Mouse (Mus musculus) gastrocnemius, adult 2 months (tissue): ENCODE data around the gene Gadd45b. TPM values are rescaled to one million over a fixed set of nuclear protein-coding genes. Genes with fewer than 3 reads are reported as not detected.
A peak's percentile ranks its signal among the peaks of the same experiment; 100 is the strongest.

Source experiments
- DNase-seq: peaks from one replicate; pipeline ENCODE4 v3.0.0; 2022
- H3K27ac ChIP-seq: fragments of 200-600 bp; 2 replicates; pipeline ENCODE4 v1.8.1; 2022; ENCODE audit warnings: mild to moderate bottlenecking
- H3K4me3 ChIP-seq: fragments of 200-600 bp; 2 replicates; pipeline ENCODE4 v1.8.1; 2022; ENCODE audit warnings: mild to moderate bottlenecking, moderate library complexity
- CTCF ChIP-seq: fragments of 200-600 bp; IDR thresholded peaks from 2 replicates; pipeline ENCODE4 v1.8.1; 2022; ENCODE audit warnings: antibody characterized with exemption, mild to moderate bottlenecking, moderate library complexity
- intact Hi-C: fragments of 180-260 bp; cut with DNase I; formaldehyde crosslinking; loops from one replicate; pipeline ENCODE4 v1.15.1; 2025
- total RNA-seq, 2 experiments: library from RNA; stranded (reverse); gene quantifications; 2 replicates each; pipeline ENCODE4 v1.2.3; 2021

Gene Gadd45b
- total RNA-seq, 2 experiments from 2014 or later: 23.6 to 28.4 TPM

- DNase-seq: peak; percentile 69
- H3K4me3 ChIP-seq: no peak overlapping the region
- intact Hi-C loops: loop anchor here (1.0 to 5.0 kb wide), 2 partner anchors 26 to 37 kb away; no protein-coding TSS in a partner anchor
- peak overlapping the region; percentile 74 for H3K27ac ChIP-seq
- peak; percentile 83 for TF ChIP-seq CTCF
Observed at GRCm38 (mm10) chr10:80955536-80955935, 25.7 kb downstream of the Gadd45b start.

GRCm38 (mm10) chr10:80956385-80956784 lies 26.5 kb downstream of the Gadd45b start:
- no peak overlapping the region for H3K4me3 ChIP-seq
- intact Hi-C loops: loop anchor here (5.0 kb wide), 1 partner anchor 36 kb away; no protein-coding TSS in a partner anchor
- H3K27ac ChIP-seq: no peak overlapping the region; the same call in 1 of the 2 replicates
- no peak for DNase-seq
- TF ChIP-seq CTCF: no peak

- H3K4me3 ChIP-seq: no peak overlapping the region
- H3K27ac ChIP-seq: no peak overlapping the region
- no peak for DNase-seq
- intact Hi-C loops: loop anchor here (5.0 kb wide), 1 partner anchor 35 kb away; no protein-coding TSS in a partner anchor
- no peak for TF ChIP-seq CTCF
Observed at GRCm38 (mm10) chr10:80956901-80957300, 27.0 kb downstream of the Gadd45b start.

GRCm38 (mm10) chr10:80957791-80958190 lies 27.9 kb downstream of the Gadd45b start:
- 0 out of 2 replicates have a peak, but pooled peaks have one; percentile 3 for TF ChIP-seq CTCF
- DNase-seq: no peak
- H3K27ac ChIP-seq: no peak overlapping the region
- intact Hi-C loops: loop anchor here (5.0 kb wide), 1 partner anchor 35 kb away; no protein-coding TSS in a partner anchor
- H3K4me3 ChIP-seq: no peak overlapping the region

- Histone ChIP-seq H3K4me3 (no peak overlapping the region), H3K27ac (no peak overlapping the region)
- intact Hi-C loops: loop anchor here (5.0 kb wide), 1 partner anchor 33 kb away; no protein-coding TSS in a partner anchor
- TF ChIP-seq CTCF: no peak
- DNase-seq: no peak
Observed at GRCm38 (mm10) chr10:80958979-80959637, 29.2 kb downstream of the Gadd45b start.

- TF ChIP-seq CTCF: peak; percentile 74
- Histone ChIP-seq H3K4me3 (peak overlapping the region; percentile 51), H3K27ac (peak overlapping the region; percentile 81)
- intact Hi-C loops: no loop called here
- peak; percentile 70 for DNase-seq
Observed at GRCm38 (mm10) chr10:80960551-80961508, 31.0 kb downstream of the Gadd45b start.

GRCm38 (mm10) chr10:80962051-80962472 lies 32.2 kb downstream of the Gadd45b start:
- no peak for DNase-seq
- intact Hi-C loops: no loop called here
- Histone ChIP-seq H3K27ac (peak overlapping the region; percentile 67), H3K4me3 (no peak overlapping the region)
- TF ChIP-seq CTCF: no peak

- H3K4me3 ChIP-seq: no peak overlapping the region
- DNase-seq: no peak
- H3K27ac ChIP-seq: peak overlapping the region; percentile 67
- intact Hi-C loops: no loop called here
- TF ChIP-seq CTCF: no peak
Observed at GRCm38 (mm10) chr10:80962585-80962984, 32.7 kb downstream of the Gadd45b start.

GRCm38 (mm10) chr10:80963031-80963975 lies 33.4 kb downstream of the Gadd45b start:
- no peak overlapping the region for H3K4me3 ChIP-seq
- DNase-seq: no peak
- intact Hi-C loops: no loop called here
- no peak for TF ChIP-seq CTCF
- peak overlapping the region; percentile 65 for H3K27ac ChIP-seq

GRCm38 (mm10) chr10:80966296-80966695 lies 36.4 kb downstream of the Gadd45b start:
- TF ChIP-seq CTCF: no peak
- no peak overlapping the region for H3K4me3 ChIP-seq
- no peak for DNase-seq
- intact Hi-C loops: no loop called here
- no peak overlapping the region for H3K27ac ChIP-seq

GRCm38 (mm10) chr10:80967101-80967656 lies 37.3 kb downstream of the Gadd45b start:
- intact Hi-C loops: no loop called here

More at GRCm38 (mm10) chr10:80967101-80967656, 37.3 kb downstream of the Gadd45b start:
- Histone ChIP-seq H3K4me3 (no peak overlapping the region), H3K27ac (no peak overlapping the region)
- no peak for TF ChIP-seq CTCF
- no peak for DNase-seq
